Mouse (Mus musculus) heart, embryonic 16.5 days (tissue): ENCODE data around the gene Mup17. TPM values are rescaled to one million over a fixed set of nuclear protein-coding genes. Genes with fewer than 3 reads are reported as not detected.
"Not testable (repeated sequence)": the region's sequence is repeated elsewhere in the genome, so short reads cannot be mapped to it uniquely, and the experiment has no call there.

Source experiments
- ATAC-seq: fragments of 200-750 bp; cut with Nextera tagmentation; replicated peaks from 2 replicates; pipeline ENCODE4 v1.8.0; 2017; ENCODE audit warnings: moderate number of reproducible peaks; ENCODE audit not compliant: insufficient read depth, low FRiP score; ENCODE audit errors: extremely low read depth
- H3K27ac ChIP-seq: fragments of 300-500 bp; sonication (generic); 2 replicates; pipeline ENCODE4 v1.5.1; 2014; ENCODE audit warnings: mild to moderate bottlenecking, low read length, control low read depth, moderate library complexity
- H3K27me3 ChIP-seq: fragments of 300-500 bp; sonication (generic); 2 replicates; pipeline ENCODE4 v1.6.1; 2014; ENCODE audit warnings: low read length, mixed read lengths; ENCODE audit not compliant: control insufficient read depth, insufficient read depth
- H3K36me3 ChIP-seq: fragments of 300-500 bp; sonication (generic); 2 replicates; pipeline ENCODE4 v1.6.1; 2014; ENCODE audit not compliant: control insufficient read depth, insufficient read depth
- H3K4me1 ChIP-seq: fragments of 300-500 bp; sonication (generic); 2 replicates; pipeline ENCODE4 v1.6.1; 2014; ENCODE audit warnings: low read length, mixed read lengths; ENCODE audit not compliant: control insufficient read depth, insufficient read depth
- H3K4me2 ChIP-seq: fragments of 300-500 bp; sonication (generic); 2 replicates; pipeline ENCODE4 v1.6.1; 2014; ENCODE audit warnings: low read depth, mild to moderate bottlenecking, control low read depth, low read length
- H3K4me3 ChIP-seq: fragments of 300-500 bp; sonication (generic); 2 replicates; pipeline ENCODE4 v1.5.1; 2014; ENCODE audit warnings: mild to moderate bottlenecking, control low read depth, low read length
- H3K9ac ChIP-seq: fragments of 300-500 bp; sonication (generic); 2 replicates; pipeline ENCODE4 v1.6.1; 2014; ENCODE audit warnings: low read length, control low read depth
- H3K9me3 ChIP-seq: fragments of 300-500 bp; sonication (generic); replicated peaks from 2 replicates; pipeline ENCODE4 v1.6.1; 2016; ENCODE audit warnings: low read length; ENCODE audit not compliant: control insufficient read depth
- WGBS: fragments of 180-500 bp; shearing (Covaris S2); extraction: QIAGEN DNeasy Blood & Tissue Kit; methylation state at CpG from one replicate; pipeline ENCODE4 v1.1.7; 2014; 5-methylcytosine and 5-hydroxymethylcytosine counted together
- polyA plus RNA-seq: library from polyadenylated mRNA; unstranded; fragments of >200 nt; fragmentation: Nextera tagmentation; extraction: Ambion mirVana; gene quantifications from 2 replicates; pipeline ENCODE4 v1.2.1, GENCODE M21; 2015

The Mup17 gene
- not detected in 2 replicates for polyA plus RNA-seq

- not testable (repeated sequence) for H3K4me3 ChIP-seq, H3K27me3 ChIP-seq, H3K27ac ChIP-seq, H3K9me3 ChIP-seq, ATAC-seq, H3K4me1 ChIP-seq, H3K36me3 ChIP-seq, H3K4me2 ChIP-seq, H3K9ac ChIP-seq
- WGBS: 65% methylated on average over 3 of the region's 4 CpGs
Measured at GRCm38 (mm10) chr4:61595771-61596170, at the start of gene Mup17. Gene Mup17, minus strand, starts transcription at chr4:61595871.

GRCm38 (mm10) chr4:61571561-61571960 is 24.1 kb downstream of the Mup17 start:
- not testable (repeated sequence) for H3K4me1 ChIP-seq, ATAC-seq, H3K9ac ChIP-seq, H3K4me2 ChIP-seq, H3K27me3 ChIP-seq, H3K36me3 ChIP-seq, H3K27ac ChIP-seq, H3K4me3 ChIP-seq, H3K9me3 ChIP-seq
- WGBS: 84% methylated on average over 19 of the region's 19 CpGs

GRCm38 (mm10) chr4:61555887-61556286 is 39.8 kb downstream of the Mup17 start:
- H3K36me3 ChIP-seq, ATAC-seq: not testable (repeated sequence)

More at GRCm38 (mm10) chr4:61555887-61556286, 39.8 kb downstream of the Mup17 start:
- H3K4me1 ChIP-seq, H3K4me2 ChIP-seq, H3K4me3 ChIP-seq, H3K27me3 ChIP-seq, H3K27ac ChIP-seq, H3K9ac ChIP-seq, H3K9me3 ChIP-seq: not testable (repeated sequence)
- WGBS: 53% methylated on average over 2 of the region's 2 CpGs

Other genes with a start within 250 kb of the Mup17 start
- not detected in 2 replicates for gene Mup15, start 156.1 kb downstream of the Mup17 start, polyA plus RNA-seq
- gene Mup16, start 76.3 kb downstream of the Mup17 start, polyA plus RNA-seq: not detected in 2 replicates
- not detected in 2 replicates for gene Mup18, start 78.3 kb upstream of the Mup17 start, polyA plus RNA-seq
- not detected in 2 replicates for gene Mup19, start 186.4 kb upstream of the Mup17 start, polyA plus RNA-seq
- gene Mup5, start 239.4 kb upstream of the Mup17 start, polyA plus RNA-seq: not detected in 2 replicates